Mouse (Mus musculus): ENCODE data around the gene Prmt3.

GRCm38 (mm10) chr7:49807846-49808622 lies 29.9 kb downstream of the Prmt3 start:
- TF ChIP-seq POLR2A (IDR thresholded peaks at IDR 0.05; ENCODE audit: insufficient read depth, low read depth, low read length) (no peak), CTCF (IDR thresholded peaks at IDR 0.05; ENCODE audit: insufficient read depth, low read depth, low read length) (no peak)

Data from olfactory bulb, adult 2 months (tissue).